Mouse (Mus musculus) midbrain, embryonic 14.5 days (tissue): ENCODE measurements around the gene Lmbrd2. TPM values are rescaled to one million over a fixed set of nuclear protein-coding genes. Genes with fewer than 3 reads are reported as not detected.
A peak's percentile ranks its signal among the peaks of the same experiment; 100 is the strongest.

ENCODE experiments used
- ATAC-seq: fragments of 200-750 bp; cut with Nextera tagmentation; 2 replicates; pipeline ENCODE4 v1.8.0; 2017; ENCODE audit warnings: moderate number of reproducible peaks, moderate library complexity; ENCODE audit not compliant: low FRiP score, low TSS enrichment
- DNase-seq: peaks from one replicate; pipeline ENCODE4 v3.0.0-alpha.2; 2015
- H3K27ac ChIP-seq: fragments of 300-500 bp; sonication (generic); replicated peaks from 2 replicates; pipeline ENCODE4 v1.5.1; 2014; ENCODE audit warnings: mild to moderate bottlenecking, low read depth, low read length, moderate library complexity
- H3K27me3 ChIP-seq: fragments of 300-500 bp; sonication (generic); 2 replicates; pipeline ENCODE4 v1.6.1; 2014; ENCODE audit warnings: low read length, control low read depth, mixed read lengths; ENCODE audit not compliant: control insufficient read depth, insufficient read depth
- H3K36me3 ChIP-seq: fragments of 300-500 bp; sonication (generic); 2 replicates; pipeline ENCODE4 v1.6.1; 2014; ENCODE audit warnings: low read length, control low read depth; ENCODE audit not compliant: control insufficient read depth, insufficient read depth
- H3K4me1 ChIP-seq: fragments of 300-500 bp; sonication (generic); 2 replicates; pipeline ENCODE4 v1.6.1; 2014; ENCODE audit warnings: mild to moderate bottlenecking, antibody characterized with exemption, low read length, control low read depth; ENCODE audit not compliant: control insufficient read depth, insufficient read depth
- H3K4me2 ChIP-seq: fragments of 300-500 bp; sonication (generic); 2 replicates; pipeline ENCODE4 v1.6.1; 2014; ENCODE audit warnings: mild to moderate bottlenecking, low read length, moderate library complexity
- H3K4me3 ChIP-seq: fragments of 300-500 bp; sonication (generic); replicated peaks from 2 replicates; pipeline ENCODE4 v1.5.1; 2014; ENCODE audit warnings: low read depth, low read length
- H3K9ac ChIP-seq: fragments of 300-500 bp; sonication (generic); replicated peaks from 2 replicates; pipeline ENCODE4 v1.6.1; 2014; ENCODE audit warnings: mild to moderate bottlenecking, low read length, moderate library complexity
- H3K9me3 ChIP-seq: fragments of 300-500 bp; sonication (generic); 2 replicates; pipeline ENCODE4 v1.6.1; 2016; ENCODE audit warnings: low read length, control low read depth, mixed read lengths; ENCODE audit not compliant: control insufficient read depth
- WGBS: fragments of 180-500 bp; shearing (Covaris S2); extraction: QIAGEN DNeasy Blood & Tissue Kit; methylation state at CpG from one replicate; pipeline ENCODE4 v1.1.7; 2014; 5-methylcytosine and 5-hydroxymethylcytosine counted together
- polyA plus RNA-seq: library from polyadenylated mRNA; unstranded; fragments of >200 nt; fragmentation: Nextera tagmentation; extraction: Ambion mirVana; gene quantifications from 2 replicates; pipeline ENCODE4 v1.2.1, GENCODE M21; 2014

Gene Lmbrd2
- polyA plus RNA-seq, 1 experiment from 2014 or later: 9.0 TPM

DNA sequence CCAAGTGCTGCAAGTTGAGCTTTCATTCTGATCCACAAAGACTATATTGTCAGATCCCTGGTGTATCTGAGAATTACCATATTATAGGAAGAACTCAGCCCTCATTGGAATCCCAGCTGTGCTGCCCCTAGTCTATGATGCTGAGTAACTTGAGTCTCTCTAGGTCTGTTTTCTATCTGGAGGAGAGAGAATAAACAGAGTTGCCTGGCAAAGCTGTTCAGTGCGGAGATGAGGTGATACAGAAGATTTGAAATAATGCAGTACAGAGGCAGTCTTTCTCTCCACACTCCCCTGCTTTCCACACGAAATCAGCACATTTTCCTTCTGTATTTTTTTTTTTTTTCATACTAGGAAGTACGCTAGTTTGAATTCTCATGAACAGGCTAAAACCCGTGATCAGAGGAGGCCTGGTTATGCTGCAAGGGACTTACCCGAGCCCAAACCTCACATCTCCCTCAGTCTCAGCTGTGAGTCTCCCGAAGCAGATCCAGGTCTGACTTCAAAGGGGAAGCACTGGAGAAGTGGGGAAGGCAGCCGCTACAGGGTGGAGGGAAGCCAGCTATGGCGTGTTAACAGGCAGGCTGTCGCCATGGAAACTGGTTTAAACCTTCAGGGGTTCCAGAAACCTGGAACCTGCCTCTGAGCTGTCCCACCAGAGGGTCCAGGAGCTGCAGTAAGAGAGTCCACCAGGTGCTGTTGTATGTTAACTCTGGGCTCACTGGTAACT, 9.4 kb upstream of the Lmbrd2 start:
- WGBS: 72% methylated on average over 9 of the region's 9 CpGs
- Histone ChIP-seq H3K27me3 (no peaks in the 10 kb centered on the region), H3K9me3 (no peaks in the 10 kb centered on the region), H3K4me1 (no peaks in the 10 kb centered on the region), H3K4me2 (no peak overlapping the region), H3K9ac (no peak overlapping the region), H3K27ac (no peak overlapping the region), H3K4me3 (no peak overlapping the region), H3K36me3 (peaks cover 39% of the 10 kb centered on the region; the same call in 1 of the 2 replicates)
- ATAC-seq (peak; percentile 29; the same call in 1 of the 2 replicates), DNase-seq (peak; percentile 56)

DNA sequence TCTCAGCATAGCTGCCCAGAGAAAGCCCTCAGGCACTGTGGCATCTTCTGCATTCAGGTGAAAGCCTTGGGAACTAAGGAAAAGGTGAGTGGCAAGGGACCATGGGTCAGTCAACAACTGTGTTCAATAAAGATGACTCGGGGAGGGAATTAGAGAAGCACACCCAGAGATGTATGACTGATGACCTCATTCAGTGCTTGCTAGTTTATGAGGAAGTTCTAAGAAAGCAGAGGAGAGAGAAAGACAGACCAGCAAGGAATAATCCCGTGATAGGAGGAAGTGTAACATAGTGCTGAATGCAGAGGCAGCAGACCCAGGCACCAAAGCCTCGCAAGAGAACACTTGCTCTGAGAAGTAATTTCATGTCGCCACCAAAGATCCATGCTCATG, 8.9 kb upstream of the Lmbrd2 start:
- WGBS: 86% methylated on average over 4 of the region's 4 CpGs
- Histone ChIP-seq H3K4me2 (no peak overlapping the region), H3K27me3 (no peaks in the 10 kb centered on the region), H3K36me3 (peaks cover 37% of the 10 kb centered on the region; the same call in 1 of the 2 replicates), H3K4me1 (no peaks in the 10 kb centered on the region), H3K27ac (no peak overlapping the region), H3K9ac (no peak overlapping the region), H3K9me3 (no peaks in the 10 kb centered on the region), H3K4me3 (no peak overlapping the region)
- DNase-seq (no peak), ATAC-seq (no peak)

- H3K4me2 ChIP-seq: no peak overlapping the region
- H3K4me1 ChIP-seq: no peaks in the 10 kb centered on the region
- no peaks in the 10 kb centered on the region for H3K9me3 ChIP-seq
- H3K4me3 ChIP-seq: no peak overlapping the region
- H3K36me3 ChIP-seq: peaks cover 46% of the 10 kb centered on the region; the same call in 1 of the 2 replicates
- H3K27me3 ChIP-seq: no peaks in the 10 kb centered on the region
- 86% methylated on average over 13 of the region's 13 CpGs for WGBS
- H3K27ac ChIP-seq: no peak overlapping the region
- ATAC-seq (peak; percentile 36; the same call in 1 of the 2 replicates), DNase-seq (peak; percentile 17)
- H3K9ac ChIP-seq: no peak overlapping the region
These were observed 7.5 kb upstream of the Lmbrd2 start for GRCm38 (mm10) chr15:9132693-9133443.

DNA sequence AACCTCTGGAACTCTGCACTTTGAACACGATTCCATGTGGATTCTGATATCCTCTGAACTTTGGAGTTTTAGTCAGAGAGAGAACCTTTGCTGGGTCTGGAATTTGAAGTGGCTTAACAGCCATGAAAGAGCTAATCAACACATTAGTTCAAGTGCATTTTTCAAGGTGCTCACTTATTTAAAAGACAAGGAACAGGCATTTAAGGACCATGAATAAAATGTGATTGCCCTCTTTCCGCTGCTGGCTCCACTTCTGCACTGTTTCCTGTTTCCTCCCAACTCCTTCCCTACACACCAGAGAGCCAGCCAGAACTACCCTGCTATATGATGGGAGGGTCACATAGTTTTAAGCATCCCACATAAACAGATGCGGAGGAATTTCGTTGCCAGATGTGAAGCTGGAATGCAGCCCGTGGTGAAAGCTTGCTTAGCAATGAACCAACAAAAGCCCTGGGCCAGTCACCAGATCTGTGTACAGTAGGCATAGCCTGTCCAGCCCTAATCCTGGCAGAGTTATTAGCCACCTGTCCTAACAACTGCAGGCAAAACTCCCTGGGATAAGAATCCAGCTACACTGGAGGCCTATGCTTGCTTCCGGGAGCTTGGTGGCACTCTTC, 5.4 kb upstream of the Lmbrd2 start:
- 87% methylated on average over 6 of the region's 6 CpGs for WGBS
- Histone ChIP-seq H3K9me3 (no peaks in the 10 kb centered on the region), H3K27ac (no peak overlapping the region), H3K4me1 (peaks cover 9% of the 10 kb centered on the region), H3K27me3 (no peaks in the 10 kb centered on the region), H3K36me3 (peaks cover 36% of the 10 kb centered on the region; the same call in 1 of the 2 replicates), H3K4me3 (no peak overlapping the region), H3K4me2 (no peak overlapping the region), H3K9ac (no peak overlapping the region)
- DNase-seq (no peak), ATAC-seq (no peak)

GRCm38 (mm10) chr15:9139447-9139846, 903 bp upstream of the Lmbrd2 start:
- Histone ChIP-seq H3K4me1 (peaks cover 13% of the 10 kb centered on the region), H3K36me3 (peaks cover 18% of the 10 kb centered on the region; the same call in 1 of the 2 replicates), H3K9me3 (no peaks in the 10 kb centered on the region), H3K27me3 (no peaks in the 10 kb centered on the region), H3K4me3 (peak overlapping the region; percentile 83), H3K27ac (no peak overlapping the region), H3K4me2 (peak overlapping the region; percentile 62), H3K9ac (peak overlapping the region; percentile 48)
- peak; percentile 7 for DNase-seq
- WGBS: 27% methylated on average over 10 of the region's 10 CpGs
- ATAC-seq: no peak

DNA sequence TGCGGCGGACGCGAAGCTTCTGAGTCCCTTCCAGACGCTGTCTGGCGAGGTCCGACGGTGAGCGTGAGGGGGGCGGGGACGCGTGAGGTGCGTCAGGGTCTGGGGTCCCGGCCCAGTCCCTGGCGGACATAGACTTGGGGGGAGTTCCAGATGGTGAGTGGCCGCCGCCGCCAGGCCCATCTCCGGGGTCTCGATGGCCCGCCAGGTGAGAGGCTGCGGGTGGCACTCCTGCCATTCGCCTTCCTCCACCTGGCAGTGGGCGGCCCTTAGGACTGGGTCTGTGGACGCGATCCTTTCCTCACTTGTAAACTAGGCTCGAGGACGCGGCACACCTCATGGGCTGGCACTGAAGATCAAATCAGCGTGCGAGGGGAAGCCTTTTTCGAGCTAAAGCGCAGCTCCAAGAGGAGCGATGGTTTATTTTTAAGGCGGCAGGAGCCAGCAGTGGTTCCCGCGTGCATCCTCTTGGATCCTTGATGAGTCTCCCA, 378 bp downstream of the Lmbrd2 start:
- peak; percentile 68 for DNase-seq
- Histone ChIP-seq H3K27ac (peak overlapping the region; percentile 90), H3K36me3 (peaks cover 18% of the 10 kb centered on the region; the same call in 1 of the 2 replicates), H3K4me3 (peak overlapping the region; percentile 83), H3K4me1 (peaks cover 13% of the 10 kb centered on the region), H3K9me3 (no peaks in the 10 kb centered on the region), H3K4me2 (peak overlapping the region; percentile 79), H3K27me3 (no peaks in the 10 kb centered on the region), H3K9ac (peak overlapping the region; percentile 83)
- peak; percentile 88 for ATAC-seq
- WGBS: under 1% methylated on average over 37 of the region's 37 CpGs

GRCm38 (mm10) chr15:9155325-9155724, 15.0 kb downstream of the Lmbrd2 start, which contains the start of gene Skp2:
Gene Skp2, minus strand, starts transcription at chr15:9155425.
- no peak within 1 kb of the TSS for H3K9ac ChIP-seq
- H3K27me3 ChIP-seq: no peaks in the 10 kb centered on the region
- H3K36me3 ChIP-seq: peaks cover 60% of the 10 kb centered on the region
- no peak for DNase-seq
- H3K4me2 ChIP-seq: no peak within 1 kb of the TSS
- H3K4me3 ChIP-seq: no peak within 1 kb of the TSS
- H3K27ac ChIP-seq: no peak within 1 kb of the TSS
- H3K9me3 ChIP-seq: no peaks in the 10 kb centered on the region
- ATAC-seq: no peak
- H3K4me1 ChIP-seq: no peaks in the 10 kb centered on the region

DNA sequence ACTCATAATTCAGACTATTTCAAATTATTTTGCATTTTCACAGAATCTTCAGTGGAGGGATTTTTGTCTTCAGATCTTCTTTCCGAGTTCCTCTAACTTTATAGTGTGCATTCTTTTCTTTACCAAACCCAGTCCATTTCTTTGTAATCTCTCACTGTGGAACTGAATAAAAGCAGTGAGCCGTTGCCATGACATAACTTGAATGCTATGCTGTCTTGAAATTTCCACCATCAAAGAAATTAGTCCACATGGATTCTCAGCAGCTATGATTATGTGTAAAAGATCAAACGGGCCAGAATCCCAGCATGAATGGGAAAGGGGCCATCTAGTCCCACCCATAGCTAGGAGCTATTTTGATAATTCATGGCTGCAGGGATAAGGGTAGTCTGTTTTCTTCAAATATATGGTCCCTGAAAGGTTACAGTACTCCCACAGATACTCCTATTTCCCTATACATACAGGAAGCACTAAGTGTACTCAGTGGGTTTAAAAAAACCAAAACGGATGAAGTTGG, 22.3 kb downstream of the Lmbrd2 start:
- no peaks in the 10 kb centered on the region for H3K27me3 ChIP-seq
- H3K9ac ChIP-seq: no peak overlapping the region
- no peaks in the 10 kb centered on the region for H3K9me3 ChIP-seq
- H3K27ac ChIP-seq: no peak overlapping the region
- DNase-seq (no peak), ATAC-seq (no peak)
- no peak overlapping the region for H3K4me3 ChIP-seq
- no peak overlapping the region for H3K4me2 ChIP-seq
- WGBS: 57% methylated on average over 4 of the region's 4 CpGs
- 0 out of 2 replicates have a peak, but pooled peaks cover 2% of the 10 kb centered on the region for H3K4me1 ChIP-seq
- peaks cover 34% of the 10 kb centered on the region for H3K36me3 ChIP-seq
